Mouse (Mus musculus) cerebellum, postnatal 10 days (tissue): ENCODE data around the gene Catsperg1.
"Not testable (repeated sequence)": the region's sequence is repeated elsewhere in the genome, so short reads cannot be mapped to it uniquely, and the experiment has no call there.

Experiments used
- DNase-seq, 2 experiments: peaks; one replicate each; pipeline ENCODE4 v3.0.0; 2021; ENCODE audit warnings: mixed read lengths in 2 of 2

The Catsperg1 gene

DNA sequence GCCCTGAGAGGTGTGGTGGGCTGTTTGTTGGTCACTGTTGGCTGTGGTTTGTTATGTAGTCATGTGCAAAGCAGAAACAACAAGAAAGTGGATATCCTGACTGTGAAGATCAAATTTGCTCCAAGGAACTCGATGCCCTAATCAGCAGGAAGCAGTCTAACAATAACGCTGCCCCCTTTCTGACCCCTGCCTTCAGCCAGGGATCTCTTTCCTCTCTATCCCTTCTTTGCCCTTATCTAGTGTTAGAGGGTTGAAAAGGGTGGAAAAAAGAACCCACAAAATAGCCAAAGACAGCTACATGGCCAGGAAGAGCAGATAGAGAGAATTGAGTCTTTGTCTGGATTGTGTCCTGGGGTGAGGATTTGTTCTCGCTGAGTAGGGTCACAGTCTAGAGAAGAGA lies 16.7 kb upstream of the Catsperg1 start:
- no peak for DNase-seq

DNA sequence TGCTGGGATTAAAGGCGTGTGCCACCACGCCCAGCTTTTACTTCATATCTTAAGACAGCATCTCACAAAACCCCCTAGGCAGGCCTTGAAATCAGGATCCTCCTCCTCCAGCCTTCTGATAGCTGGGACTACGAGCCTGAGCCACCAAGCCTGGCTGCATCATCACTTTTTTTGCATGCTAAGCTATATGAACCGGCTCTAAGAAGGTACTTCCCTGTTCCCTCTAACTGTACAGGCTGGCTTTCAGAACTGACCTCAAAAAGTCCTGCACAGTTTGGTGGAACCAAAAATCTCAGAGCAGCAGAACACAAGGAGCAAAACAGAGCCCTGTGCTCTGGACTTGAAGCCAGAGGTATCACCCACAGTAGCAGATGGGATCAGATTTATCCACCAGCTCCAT lies 14.4 kb upstream of the Catsperg1 start:
- no peak for DNase-seq

DNA sequence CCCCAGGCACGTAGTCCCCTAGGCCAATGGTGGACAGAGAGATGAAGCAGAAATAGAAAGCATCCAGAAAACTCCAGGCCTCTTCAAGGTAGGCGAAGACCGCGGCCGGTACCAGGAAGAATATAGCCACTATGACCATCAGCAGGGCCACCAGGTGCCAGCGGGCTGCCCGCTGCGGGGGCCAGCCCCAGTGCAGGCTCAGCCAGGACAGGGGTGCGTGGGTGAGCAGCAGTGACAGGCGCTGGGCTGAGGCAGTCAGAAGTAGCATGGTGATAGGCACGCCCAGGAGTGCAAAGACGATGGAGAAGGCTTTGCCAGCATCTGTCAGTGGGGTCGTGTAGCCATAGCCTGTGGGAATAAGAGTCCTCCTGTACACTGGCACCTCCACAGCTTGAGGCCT lies 11.7 kb upstream of the Catsperg1 start:
- no peak for DNase-seq

DNA sequence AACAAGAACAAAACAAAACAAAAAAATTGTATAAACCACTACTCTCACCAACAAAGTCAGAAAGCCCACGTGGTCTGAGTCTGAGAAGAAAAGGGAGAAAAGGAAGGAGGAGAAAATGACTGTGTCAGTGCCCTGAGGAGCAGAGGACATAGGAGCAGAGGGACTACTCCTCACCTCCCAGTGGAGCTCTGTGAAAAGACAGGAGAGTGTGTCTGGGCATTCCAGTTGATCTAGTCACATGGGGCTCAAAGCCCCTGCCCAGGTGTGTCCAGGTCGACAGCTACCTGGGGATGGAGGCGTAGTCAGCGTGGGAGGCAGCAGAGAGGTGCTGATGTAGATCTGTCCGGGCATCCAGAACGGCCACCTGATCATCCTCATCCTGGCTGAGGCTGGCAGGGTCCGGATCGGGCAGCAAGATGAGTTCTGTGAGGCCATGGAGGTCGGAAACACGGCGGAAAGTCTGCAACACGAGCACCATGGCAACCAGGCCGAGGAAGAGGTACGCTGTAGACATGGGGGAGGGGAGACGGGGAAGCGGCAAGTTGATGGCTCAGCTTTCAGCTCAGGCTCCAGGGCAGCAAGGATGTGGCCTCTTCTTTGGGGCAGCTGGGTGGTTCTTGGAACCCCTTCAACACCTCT lies 11.0 kb upstream of the Catsperg1 start:
- no peak for DNase-seq

DNA sequence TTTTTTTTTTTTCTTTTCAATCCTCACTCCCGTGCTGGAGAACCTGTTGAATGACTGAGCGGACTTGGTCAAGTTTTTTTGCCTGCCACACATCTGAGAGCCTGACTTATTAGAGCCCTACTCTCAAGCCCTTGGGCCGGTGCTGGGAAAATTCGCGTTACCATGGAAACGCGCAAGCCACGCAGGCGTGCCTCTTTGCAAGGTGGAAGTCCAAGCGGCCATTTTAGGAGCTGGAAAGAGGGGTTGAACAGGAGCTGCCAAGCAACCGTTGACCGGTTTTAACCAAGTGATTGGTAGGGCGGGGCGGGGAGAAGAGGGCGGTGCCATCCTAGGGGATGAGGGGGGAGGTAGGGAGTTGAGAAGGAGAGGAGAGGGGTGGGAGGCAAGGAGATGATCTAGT lies 1.0 kb upstream of the Catsperg1 start:
- DNase-seq = peak in 1 of 2 experiments; percentile 32

DNA sequence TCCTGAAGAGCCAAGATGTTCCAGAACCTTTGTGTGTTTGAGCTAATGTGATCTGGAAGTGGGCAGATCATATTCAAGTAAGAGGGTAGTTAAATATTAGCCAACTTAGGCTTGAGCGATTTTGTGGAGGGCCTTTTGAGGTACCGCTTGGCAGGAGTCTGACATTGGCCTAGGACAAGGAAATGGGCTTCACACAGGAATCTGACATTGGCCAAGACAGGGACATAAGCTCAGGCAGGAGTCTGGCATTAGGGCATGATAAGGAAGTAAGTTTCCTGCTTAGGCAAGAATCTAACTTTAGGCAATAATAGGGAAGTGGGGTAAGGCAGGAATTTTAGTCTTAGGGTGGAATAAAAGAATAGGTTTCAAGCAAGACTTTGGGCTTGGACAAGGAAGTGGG lies 401 bp upstream of the Catsperg1 start:
- DNase-seq = no peak

DNA sequence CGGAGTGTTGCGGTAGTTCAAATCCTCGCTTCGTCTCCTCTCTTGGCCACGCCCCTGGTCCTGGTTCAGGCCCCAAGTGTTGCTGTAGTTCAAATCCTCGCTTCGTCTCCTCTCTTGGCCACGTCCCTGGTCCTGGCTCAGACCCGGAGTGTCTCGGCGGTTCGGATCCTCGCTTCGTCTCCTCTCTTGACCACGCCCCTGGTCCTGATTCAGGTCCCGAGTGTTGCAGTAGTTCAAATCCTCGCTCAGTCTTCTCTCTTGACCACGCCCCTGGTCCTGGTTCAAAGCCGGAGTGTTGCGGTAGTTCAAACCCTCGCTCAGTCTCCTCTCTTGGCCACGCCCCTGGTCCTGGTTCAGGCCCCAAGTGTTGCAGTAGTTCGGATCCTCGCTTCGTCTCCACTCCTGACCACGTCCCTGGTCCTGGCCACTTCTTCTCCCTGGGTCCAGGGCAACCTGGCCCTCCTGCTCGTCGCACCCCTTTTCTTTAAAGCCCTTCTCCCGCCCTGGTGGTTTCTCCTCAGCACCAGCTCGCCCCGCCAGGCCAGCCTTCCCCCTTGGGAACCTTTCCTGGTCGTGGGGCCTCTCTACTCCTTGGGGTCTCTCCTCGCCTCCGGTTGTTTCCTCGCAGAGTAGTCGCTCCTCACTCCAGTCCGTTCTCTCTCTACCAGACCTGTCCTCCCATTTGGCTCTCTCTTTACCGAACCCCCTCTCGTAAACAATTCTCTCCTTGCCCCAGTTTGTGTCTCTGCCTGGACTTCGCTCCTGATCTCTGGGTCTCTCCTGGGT lies 867 bp downstream of the Catsperg1 start:
- DNase-seq = peak; percentile 15 to 19

DNA sequence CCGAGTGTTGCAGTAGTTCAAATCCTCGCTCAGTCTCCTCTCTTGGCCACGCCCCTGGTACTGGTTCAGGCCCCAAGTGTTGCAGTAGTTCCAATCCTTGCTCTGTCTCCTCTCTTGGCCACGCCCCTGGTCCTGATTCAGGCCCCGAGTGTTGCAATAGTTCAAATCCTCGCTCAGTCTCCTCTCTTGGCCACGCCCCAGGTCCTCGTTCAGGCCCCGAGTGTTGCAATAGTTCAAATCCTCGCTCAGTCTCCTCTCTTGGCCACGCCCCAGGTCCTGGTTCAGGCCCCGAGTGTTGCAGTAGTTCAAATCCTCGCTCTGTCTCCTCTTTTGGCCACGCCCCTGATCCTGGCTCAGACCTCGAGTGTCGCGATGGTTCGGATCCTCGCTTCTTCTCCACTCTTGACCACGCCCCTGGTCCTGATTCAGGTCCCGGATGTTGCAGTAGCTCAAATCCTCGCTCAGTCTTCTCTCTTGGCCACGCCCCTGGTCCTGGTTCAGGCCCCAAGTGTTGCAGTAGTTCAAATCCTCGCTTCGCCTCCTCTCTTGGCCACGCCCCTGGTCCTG lies 1.6 kb downstream of the Catsperg1 start:
- DNase-seq = peak; percentile 24 to 30

DNA sequence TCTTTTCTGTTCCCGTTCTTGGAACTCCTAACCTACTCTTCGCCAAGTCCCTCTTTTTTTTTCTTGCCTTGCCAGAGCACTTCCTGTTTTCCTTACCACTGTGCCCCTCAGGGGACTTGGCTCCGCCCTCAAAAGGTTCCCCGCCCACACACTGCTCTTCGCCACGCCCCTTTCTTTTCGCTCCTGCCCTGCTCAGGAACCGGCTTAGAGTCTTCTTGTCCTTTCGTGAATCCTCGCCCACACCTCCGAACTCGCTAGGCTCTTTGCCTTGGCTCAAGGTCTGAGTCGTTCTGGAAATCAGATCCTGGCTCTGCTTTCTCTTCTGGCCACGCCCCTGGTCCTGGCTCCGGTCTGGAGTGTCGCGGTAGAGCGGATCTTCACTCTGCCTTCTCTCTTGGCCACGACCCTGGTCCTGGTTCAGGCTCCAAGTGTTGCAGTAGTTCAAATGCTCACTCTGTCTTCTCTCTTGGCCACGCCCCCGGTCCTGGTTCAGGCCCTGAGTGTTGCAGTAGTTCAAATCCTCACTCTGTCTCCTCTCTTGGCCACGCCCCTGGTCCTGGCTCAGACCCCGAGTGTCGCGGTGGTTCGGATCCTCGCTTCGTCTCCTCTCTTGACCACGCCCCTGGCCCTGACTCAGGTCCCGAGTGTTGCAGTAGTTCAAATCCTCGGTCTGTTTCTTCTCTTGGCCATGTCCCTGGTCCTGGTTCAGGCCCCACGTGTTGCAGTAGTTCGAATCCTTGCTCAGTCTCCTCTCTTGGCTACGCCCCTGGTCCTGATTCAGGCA lies 2.2 kb downstream of the Catsperg1 start:
- peak; percentile 70 to 71 for DNase-seq

DNA sequence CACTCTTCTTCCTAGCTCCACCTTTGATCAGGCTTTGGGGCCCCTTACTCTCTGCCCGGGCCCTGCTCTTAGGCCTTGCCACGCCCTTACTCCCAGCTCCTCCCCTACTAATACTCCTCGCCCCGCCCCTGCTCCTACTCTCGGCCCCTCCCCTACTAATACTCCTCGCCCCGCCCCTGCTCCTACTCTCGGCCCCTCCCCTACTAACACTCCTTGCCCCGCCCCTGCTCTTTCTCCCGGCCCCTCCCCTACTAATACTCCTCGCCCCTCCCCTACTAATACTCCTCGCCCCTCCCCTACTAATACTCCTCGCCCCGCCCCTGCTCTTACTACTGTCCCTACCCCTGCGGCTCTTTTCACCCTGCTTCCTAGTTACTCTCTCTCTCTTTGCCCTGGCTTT lies 2.8 kb downstream of the Catsperg1 start:
- DNase-seq = peak; percentile 25 to 39

DNA sequence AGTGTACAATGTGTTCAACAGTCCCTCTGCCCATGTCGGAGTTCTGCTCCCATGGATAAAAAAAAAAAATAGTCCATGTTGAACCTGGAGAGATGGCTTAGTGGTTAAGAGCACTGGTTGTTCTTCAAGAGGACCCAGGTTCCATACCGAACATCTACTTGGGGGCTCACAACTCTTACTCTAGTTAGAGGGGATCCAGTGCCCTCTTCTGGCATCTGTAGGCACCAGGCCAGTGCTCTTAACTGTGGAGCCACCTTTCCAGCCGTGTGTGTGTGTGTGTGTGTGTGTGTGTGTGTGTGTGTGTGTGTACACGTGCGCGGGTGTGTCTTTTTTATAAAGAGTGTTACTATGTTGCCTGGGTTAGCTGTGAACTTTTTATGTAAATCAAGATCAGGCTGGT lies 11.3 kb downstream of the Catsperg1 start:
- DNase-seq = no peak

DNA sequence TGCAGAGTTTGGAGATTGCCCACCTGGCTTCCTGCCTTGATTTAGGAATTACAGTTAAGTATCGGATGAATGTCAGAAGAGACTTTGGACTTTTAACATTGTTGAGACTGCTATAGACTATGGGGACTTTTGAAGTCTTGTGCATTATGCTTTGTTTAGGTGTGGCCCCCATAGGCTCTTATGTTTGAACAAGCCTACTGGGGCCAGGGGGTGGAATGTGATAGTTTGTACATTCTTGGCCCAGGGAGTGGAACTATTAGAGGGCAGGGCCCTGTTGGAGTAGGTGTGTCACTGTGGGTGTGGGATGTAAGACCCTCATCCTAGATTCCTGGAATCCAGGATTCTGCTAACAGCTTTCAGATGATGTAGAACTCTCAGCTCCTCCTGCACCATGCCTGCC lies 19.6 kb downstream of the Catsperg1 start:
- not testable (repeated sequence) for DNase-seq

DNA sequence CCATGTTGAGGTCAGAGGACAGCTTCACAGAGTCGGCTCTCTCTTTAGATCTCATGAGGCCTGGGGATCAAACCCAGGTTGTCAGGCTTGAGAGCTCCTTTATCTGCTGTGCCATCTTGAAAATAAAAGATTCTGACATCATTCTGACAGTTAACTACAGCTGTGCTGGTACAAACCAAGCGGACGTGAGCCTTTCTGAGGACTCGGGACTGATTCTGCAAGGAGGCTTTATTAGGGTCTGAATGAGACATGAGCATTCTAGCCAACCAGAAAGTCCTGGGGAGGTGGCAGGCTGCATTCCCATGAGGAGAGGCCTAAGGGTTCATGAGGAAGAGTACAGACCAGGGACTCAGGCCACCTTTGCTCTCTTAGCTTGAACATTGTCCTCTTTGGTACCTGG lies 32.5 kb downstream of the Catsperg1 start:
- DNase-seq = not testable (repeated sequence)

DNA sequence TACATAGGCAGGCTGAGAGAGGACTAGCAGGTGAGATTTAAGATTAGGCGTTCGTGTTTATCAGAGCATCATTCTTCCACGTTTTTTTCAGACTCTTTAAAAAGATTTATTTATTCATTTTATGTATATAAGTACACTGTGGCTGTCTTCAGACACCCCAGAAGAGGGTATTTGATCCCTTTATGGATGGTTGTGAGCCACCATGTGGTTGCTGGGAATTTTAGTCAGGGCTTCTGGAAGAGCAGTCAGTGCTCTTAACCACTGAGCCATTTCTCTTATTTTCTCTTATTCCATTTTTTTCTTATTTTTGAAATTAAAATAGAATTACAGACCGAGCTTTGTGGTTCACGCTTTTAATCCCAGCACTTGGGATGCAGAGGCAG lies 33.0 kb downstream of the Catsperg1 start:
- DNase-seq = no peak

DNA sequence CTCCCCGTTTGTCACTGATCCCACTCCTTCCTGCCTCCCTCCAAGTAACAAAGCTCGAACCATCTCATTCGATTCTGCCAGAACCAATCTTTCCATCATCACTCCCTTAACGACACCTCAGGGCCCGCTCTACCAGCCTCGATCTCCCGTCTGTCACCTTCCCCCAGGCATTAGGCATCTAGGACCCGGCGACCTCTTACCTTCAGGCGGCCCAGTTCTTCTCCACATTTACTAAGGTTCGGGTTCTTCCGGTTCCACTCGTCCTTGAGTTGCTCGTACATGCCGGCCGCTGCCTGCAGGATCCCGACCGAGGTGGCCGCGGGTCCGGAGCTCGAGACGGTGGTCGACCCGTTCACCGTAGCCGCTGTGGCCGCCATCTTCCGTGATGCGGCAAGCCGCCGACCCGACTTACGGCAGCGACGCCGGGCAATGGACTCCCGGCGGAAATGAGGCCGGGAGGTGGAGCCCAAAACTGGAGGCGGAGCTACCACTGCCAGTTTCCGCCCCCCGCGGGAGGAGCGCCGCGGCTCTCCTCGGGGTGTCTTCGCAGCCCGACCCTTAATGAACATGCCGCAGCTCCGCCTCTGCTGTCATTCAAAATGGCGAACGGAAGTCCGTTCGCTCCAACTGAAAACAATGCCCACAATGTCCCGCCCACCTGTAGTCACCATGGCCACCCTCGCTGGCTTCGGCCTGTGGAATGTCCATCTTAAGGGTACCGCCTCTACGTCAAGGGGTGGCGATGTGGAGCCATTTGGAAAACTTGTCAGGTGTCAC lies 33.6 kb downstream of the Catsperg1 start, which contains the start of gene Psmd8:
Gene Psmd8, minus strand, starts transcription at position 625 of the 777 bp plus-strand sequence.
- DNase-seq = peak; percentile 98 to 99

DNA sequence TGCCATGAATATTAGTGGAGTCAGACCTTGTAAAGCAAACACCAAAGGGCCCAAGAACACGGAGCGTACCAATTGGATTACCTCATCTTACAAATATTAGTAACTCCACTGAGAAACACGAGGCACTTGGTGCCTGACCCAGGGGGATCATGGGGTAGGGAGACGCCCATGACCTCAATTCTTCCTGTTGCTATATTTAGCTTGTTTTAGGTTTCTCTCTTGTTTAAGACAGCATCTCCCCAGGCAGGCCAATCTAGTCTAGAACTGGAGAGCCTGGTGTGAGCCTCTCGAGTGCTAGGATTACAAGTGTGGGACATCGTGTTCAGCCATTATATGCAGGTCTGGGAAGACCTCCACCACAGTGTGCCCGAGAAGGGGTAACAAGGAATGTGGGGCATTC lies 34.5 kb downstream of the Catsperg1 start:
- DNase-seq = no peak

DNA sequence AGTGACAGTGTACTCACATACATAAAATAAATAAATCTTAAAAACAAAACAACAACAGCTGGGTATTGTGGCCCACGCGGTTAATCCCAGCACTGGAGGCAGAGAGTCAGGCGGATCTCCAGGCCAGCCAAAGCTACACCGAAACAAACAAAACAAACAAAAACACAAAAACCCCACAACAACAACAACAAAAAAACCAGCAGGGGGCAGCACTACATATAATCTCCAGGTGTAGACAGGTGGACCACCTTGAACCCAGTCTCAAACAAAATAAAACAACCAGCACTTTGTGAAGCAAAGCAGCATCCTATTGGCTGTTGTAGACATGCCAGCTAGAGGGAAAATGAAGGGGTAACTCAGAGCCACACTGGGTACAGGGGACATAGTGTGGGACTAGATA lies 35.7 kb downstream of the Catsperg1 start:
- peak in 1 of 2 experiments; percentile 52 for DNase-seq

DNA sequence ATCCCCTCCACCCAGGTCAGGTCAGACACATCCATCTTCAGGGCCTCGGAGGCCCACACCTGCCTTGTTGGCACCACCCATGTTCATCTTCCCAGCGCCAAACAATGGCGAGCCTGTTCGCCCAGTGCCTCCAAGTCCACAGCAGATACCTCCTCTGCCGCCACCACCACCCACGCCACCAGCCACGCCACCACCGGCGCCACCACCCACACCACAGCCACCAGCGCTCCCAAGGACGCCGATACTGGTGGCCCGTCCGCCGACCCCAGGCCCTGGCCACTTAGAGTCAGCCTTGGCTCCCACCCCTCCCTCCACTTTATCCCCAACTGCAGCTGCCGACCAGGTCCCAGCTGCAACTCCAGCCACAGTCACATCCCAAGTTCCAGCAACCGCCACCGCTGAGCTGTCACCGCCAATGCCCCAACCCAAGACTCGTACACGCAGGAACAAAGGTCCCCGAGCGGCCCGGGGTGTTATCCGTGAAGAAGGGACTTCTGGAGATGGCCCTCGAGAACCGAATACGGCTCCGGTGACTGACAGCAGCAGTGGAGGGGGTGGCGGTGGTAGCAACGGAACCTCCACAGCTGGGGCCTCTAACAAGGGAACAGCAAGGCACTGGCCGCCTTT lies 41.3 kb downstream of the Catsperg1 start:
- no peak for DNase-seq

DNA sequence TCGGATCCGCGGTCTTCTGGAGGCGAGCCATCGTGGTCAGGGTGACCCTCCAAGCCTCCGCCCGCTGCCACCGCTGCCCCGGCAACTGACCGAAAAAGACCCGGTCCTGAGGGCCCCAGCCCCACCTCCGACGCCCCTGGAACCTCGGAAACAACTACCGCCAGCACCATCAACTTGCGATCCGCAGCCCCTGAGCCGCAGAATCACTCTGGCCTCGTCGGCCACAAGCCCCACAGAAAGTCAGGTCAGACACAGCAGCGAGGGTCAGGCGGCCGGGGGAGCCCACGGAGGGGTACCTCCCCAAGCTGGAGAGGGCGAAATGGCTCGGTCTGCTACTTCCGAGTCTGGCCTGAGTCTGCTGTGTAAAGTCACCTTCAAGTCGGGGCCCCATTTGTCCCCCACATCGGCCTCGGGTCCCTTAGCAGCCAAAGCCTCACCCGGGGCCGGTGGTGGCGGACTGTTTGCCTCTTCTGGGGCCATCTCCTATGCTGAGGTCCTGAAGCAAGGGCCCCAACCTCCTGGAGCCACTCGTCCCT lies 42.2 kb downstream of the Catsperg1 start:
- DNase-seq = peak in 1 of 2 experiments; percentile 47

DNA sequence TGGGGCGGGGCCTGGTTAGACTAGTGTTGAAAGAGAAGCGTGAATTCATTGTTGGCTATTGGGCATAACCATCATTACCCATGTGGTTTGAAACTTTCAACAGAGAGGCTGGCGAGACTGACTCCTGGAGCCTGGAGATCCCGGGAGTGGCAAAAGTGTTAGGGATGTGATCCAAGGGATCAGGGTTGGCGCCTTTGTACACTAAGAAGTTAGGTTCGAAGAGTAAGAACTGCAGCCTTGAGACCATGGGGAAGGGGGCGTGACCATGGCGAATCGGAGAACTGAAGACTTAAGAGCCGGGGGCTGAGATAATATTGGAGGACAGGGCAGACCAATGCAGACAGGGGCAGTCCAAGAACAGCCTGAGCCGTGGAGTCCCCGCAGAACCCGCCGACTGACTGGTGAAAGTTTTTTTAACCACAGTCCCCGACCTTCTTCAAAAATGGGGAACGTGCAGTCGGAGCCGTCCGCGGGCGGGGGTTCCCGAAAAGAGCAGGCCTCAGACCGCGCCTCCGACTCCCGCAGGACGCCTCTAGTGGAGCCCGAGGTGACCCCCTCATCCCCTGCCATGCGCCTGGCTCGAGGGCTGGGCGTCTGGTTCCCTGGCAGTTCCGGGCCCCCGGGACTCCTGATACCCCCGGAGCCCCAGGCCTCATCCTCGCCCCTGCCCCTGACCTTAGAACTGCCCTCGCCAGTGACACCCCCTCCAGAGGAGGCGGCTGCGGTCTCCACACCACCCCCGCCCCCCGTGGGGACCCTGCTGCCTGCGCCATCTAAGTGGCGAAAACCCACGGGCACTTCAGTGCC lies 42.9 kb downstream of the Catsperg1 start:
- DNase-seq = peak; percentile 63 to 65
